Mouse (Mus musculus): Measurements from ENCODE around the gene Crp. TPM values are rescaled to one million over a fixed set of nuclear protein-coding genes. Genes with fewer than 3 reads are reported as not detected.

Crp gene
- polyA plus RNA-seq, 1 experiment, result not detected

GRCm38 (mm10) chr1:172709788-172710350 is 12.0 kb downstream of the Crp start:
- TF ChIP-seq POLR2A (IDR thresholded peaks at IDR 0.05; ENCODE audit: low read depth, low read length), result no peak
- TF ChIP-seq CTCF (IDR thresholded peaks at IDR 0.05; ENCODE audit: borderline replicate concordance, insufficient read depth, low read length), result no peak
- H3K4me1 ChIP-seq (ENCODE audit: control insufficient read depth, insufficient read depth, low read length), result peaks cover 3% of the 10 kb centered on the region; the same call in 1 of the 2 replicates
- no peak overlapping the region for H3K27ac ChIP-seq (ENCODE audit: insufficient read depth, low read length)
- no peak overlapping the region for H3K4me3 ChIP-seq (ENCODE audit: insufficient read depth, low read length)

- H3K4me1 ChIP-seq (ENCODE audit: control insufficient read depth, insufficient read depth, low read length), result peaks cover 3% of the 10 kb centered on the region; the same call in 1 of the 2 replicates
- H3K4me3 ChIP-seq (ENCODE audit: insufficient read depth, low read length), result no peak overlapping the region
- no peak for TF ChIP-seq POLR2A (IDR thresholded peaks at IDR 0.05; ENCODE audit: low read depth, low read length)
- no peak for TF ChIP-seq CTCF (IDR thresholded peaks at IDR 0.05; ENCODE audit: borderline replicate concordance, insufficient read depth, low read length)
- H3K27ac ChIP-seq (ENCODE audit: insufficient read depth, low read length), result peak overlapping the region; percentile 77
Observed at GRCm38 (mm10) chr1:172711396-172711795, 13.5 kb downstream of the Crp start.

DNA sequence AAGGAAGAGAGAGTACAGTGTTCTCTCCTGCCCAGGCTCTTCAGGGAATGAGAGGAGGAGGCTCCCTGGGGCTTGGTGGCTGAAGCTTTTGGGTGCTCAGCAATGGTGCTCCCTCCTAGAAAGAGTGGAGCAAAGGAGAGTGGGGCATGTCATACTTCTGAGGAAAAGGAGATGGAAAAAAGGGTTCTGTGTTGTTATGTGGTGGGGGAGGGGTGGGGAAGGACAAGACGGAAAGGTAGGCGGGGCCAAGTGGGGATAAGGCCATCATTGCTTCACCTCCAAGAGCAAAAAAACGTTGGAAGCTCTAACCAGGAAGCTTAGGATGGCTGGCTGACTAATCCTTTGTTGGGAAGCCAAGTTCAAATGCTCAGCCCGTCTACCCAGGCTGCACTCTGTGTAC is 14.1 kb downstream of the Crp start:
- TF ChIP-seq CTCF (IDR thresholded peaks at IDR 0.05; ENCODE audit: borderline replicate concordance, insufficient read depth, low read length) (no peak), POLR2A (IDR thresholded peaks at IDR 0.05; ENCODE audit: low read depth, low read length) (no peak)
- Histone ChIP-seq H3K4me3 (ENCODE audit: insufficient read depth, low read length) (no peak overlapping the region), H3K4me1 (ENCODE audit: control insufficient read depth, insufficient read depth, low read length) (peaks cover 3% of the 10 kb centered on the region; the same call in 1 of the 2 replicates), H3K27ac (ENCODE audit: insufficient read depth, low read length) (peak overlapping the region; percentile 77)

DNA sequence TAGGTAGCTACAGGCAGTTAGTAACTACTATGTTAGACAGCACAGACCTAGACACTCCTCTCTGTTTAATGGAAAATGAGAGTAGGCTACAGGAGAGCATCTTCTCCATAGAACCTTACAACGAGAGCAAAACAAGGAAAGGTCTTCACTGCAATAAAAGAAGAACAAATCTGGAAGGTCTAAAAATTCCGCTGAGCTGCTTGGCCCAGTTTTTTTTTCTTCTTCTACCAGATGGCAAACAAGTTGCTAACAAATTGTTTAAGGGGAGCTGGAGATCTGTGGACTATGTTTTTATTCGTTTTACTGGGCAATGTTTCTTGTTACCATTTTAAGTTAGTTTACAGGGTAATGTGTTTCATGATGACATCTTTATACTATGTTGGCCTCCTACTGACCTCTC is 53.4 kb downstream of the Crp start:
- no peak for TF ChIP-seq POLR2A (IDR thresholded peaks at IDR 0.05; ENCODE audit: low read depth, low read length)
- TF ChIP-seq CTCF (IDR thresholded peaks at IDR 0.05; ENCODE audit: borderline replicate concordance, insufficient read depth, low read length), result no peak
- Histone ChIP-seq H3K4me3 (ENCODE audit: insufficient read depth, low read length) (no peak overlapping the region), H3K4me1 (ENCODE audit: control insufficient read depth, insufficient read depth, low read length) (peaks cover 3% of the 10 kb centered on the region; the same call in 1 of the 2 replicates), H3K27ac (ENCODE audit: insufficient read depth, low read length) (no peak overlapping the region)

- Histone ChIP-seq H3K4me3 (ENCODE audit: insufficient read depth, low read length) (no peak overlapping the region), H3K27ac (ENCODE audit: insufficient read depth, low read length) (no peak overlapping the region), H3K4me1 (ENCODE audit: control insufficient read depth, insufficient read depth, low read length) (no peaks in the 10 kb centered on the region)
- TF ChIP-seq CTCF (IDR thresholded peaks at IDR 0.05; ENCODE audit: borderline replicate concordance, insufficient read depth, low read length), result no peak
- TF ChIP-seq POLR2A (IDR thresholded peaks at IDR 0.05; ENCODE audit: low read depth, low read length), result no peak
Observed at GRCm38 (mm10) chr1:172755151-172755550, 57.3 kb downstream of the Crp start.

DNA sequence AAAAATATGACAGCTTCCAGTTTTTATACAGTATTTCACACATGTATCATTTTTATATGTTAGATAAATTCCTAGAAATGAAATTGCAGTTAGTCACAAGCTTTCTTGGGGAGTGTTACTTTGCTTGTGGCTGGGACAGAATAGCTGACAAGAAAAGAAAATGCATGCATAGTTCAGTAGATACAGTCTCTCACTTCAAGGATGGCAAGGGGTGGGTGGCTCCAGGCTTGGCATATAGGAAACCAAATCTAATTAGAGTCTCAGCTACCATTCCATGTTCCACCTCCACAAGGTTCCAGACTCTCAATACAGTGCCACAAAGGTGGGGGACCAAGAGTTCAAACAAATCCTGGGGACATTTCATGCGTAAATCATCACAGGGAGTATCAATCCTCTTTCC is 61.7 kb downstream of the Crp start:
- TF ChIP-seq POLR2A (IDR thresholded peaks at IDR 0.05; ENCODE audit: low read depth, low read length) (no peak), CTCF (IDR thresholded peaks at IDR 0.05; ENCODE audit: borderline replicate concordance, insufficient read depth, low read length) (no peak)
- no peaks in the 10 kb centered on the region for H3K4me1 ChIP-seq (ENCODE audit: control insufficient read depth, insufficient read depth, low read length)
- no peak overlapping the region for H3K4me3 ChIP-seq (ENCODE audit: insufficient read depth, low read length)
- H3K27ac ChIP-seq (ENCODE audit: insufficient read depth, low read length), result no peak overlapping the region

DNA sequence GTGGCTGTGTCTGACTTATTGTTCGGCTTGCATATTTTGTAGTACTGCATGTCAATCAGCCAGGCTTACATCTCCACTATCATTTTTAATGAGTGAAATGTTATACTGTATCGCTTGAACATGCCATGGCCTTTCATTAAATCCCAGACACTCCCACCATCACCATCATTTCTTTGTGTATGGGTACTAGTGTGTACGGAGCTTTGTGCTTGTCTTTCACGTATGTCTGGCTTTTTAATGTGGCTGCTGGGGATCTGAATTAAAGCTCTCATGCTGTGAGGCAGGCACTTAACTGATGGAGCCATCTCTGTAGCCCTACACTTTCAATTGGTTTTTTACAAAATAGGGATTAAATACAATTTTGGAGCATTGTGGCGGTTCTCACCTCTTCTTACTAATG is 81.3 kb downstream of the Crp start:
- no peaks in the 10 kb centered on the region for H3K4me1 ChIP-seq (ENCODE audit: control insufficient read depth, insufficient read depth, low read length)
- no peak overlapping the region for H3K4me3 ChIP-seq (ENCODE audit: insufficient read depth, low read length)
- TF ChIP-seq POLR2A (IDR thresholded peaks at IDR 0.05; ENCODE audit: low read depth, low read length), result no peak
- no peak for TF ChIP-seq CTCF (IDR thresholded peaks at IDR 0.05; ENCODE audit: borderline replicate concordance, insufficient read depth, low read length)
- H3K27ac ChIP-seq (ENCODE audit: insufficient read depth, low read length), result no peak overlapping the region

GRCm38 (mm10) chr1:172785322-172785721 is 87.5 kb downstream of the Crp start:
- Histone ChIP-seq H3K4me3 (ENCODE audit: insufficient read depth, low read length) (no peak overlapping the region), H3K27ac (ENCODE audit: insufficient read depth, low read length) (no peak overlapping the region), H3K4me1 (ENCODE audit: control insufficient read depth, insufficient read depth, low read length) (no peaks in the 10 kb centered on the region)
- TF ChIP-seq POLR2A (IDR thresholded peaks at IDR 0.05; ENCODE audit: low read depth, low read length) (no peak), CTCF (IDR thresholded peaks at IDR 0.05; ENCODE audit: borderline replicate concordance, insufficient read depth, low read length) (no peak)

DNA sequence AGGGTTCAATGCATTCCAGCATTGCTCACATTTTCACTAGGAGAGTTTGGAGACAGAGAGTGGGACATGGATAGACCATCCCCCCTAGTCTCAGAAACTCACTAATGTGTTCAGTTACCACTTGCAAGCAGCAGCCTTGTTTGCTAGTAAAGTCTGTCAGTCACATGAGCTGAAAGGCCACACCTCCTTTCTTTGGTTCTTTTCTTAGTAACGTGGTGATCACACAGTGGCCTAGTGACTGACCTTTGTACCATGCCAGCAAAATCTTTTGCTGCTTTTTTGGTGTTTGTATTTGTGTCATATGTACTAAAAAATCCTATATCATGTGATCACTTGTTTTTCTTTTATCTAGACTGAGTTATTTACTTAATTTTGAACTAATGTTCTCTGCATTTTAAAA is 88.0 kb downstream of the Crp start:
- Histone ChIP-seq H3K4me3 (ENCODE audit: insufficient read depth, low read length) (no peak overlapping the region), H3K27ac (ENCODE audit: insufficient read depth, low read length) (no peak overlapping the region), H3K4me1 (ENCODE audit: control insufficient read depth, insufficient read depth, low read length) (no peaks in the 10 kb centered on the region)
- TF ChIP-seq POLR2A (IDR thresholded peaks at IDR 0.05; ENCODE audit: low read depth, low read length), result no peak
- TF ChIP-seq CTCF (IDR thresholded peaks at IDR 0.05; ENCODE audit: borderline replicate concordance, insufficient read depth, low read length), result no peak

DNA sequence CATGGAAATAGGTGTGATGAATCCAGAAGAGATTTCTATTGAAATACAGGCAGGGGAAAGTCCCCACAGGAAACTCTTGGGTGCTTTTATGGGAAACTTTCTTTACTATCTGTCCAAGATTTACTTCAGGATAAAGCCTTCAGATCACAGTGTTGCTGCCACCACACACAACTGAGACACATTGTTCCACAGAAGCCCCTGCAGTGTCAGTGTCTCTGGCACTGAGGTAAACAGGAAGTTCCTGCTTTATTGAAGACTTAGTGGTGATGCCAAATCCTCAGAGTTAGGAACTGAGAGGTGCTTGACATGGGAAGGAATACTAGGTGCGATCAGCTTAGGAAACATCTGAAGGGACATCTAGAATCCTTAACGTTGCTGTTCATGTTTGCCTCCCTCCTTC is 131.1 kb downstream of the Crp start:
- Histone ChIP-seq H3K4me3 (ENCODE audit: insufficient read depth, low read length) (no peak overlapping the region), H3K4me1 (ENCODE audit: control insufficient read depth, insufficient read depth, low read length) (no peaks in the 10 kb centered on the region), H3K27ac (ENCODE audit: insufficient read depth, low read length) (no peak overlapping the region)
- TF ChIP-seq POLR2A (IDR thresholded peaks at IDR 0.05; ENCODE audit: low read depth, low read length) (no peak), CTCF (IDR thresholded peaks at IDR 0.05; ENCODE audit: borderline replicate concordance, insufficient read depth, low read length) (no peak)

All from embryonic fibroblast, embryonic 13.5 days (primary cell).